11 mouse cellular contexts compared by ENCODE assay signal in the genomic region with DNA sequence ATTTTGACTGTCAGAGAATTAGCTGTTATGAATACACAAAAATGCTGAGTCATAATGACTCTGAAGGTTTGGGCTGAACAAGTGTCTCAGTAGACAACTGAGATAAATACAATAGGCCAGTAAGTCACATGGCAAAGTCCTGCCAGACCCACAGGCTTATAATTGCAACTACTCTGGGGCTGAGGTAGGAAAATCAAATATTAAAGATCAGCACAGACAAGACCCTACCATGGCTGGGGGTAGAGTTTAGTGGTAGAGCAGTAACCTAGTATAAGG. TPM values are rescaled to one million over a fixed set of nuclear protein-coding genes. Genes with fewer than 3 reads are reported as not detected.
DNase-seq lines count a peak whose midpoint lies in the region; ATAC-seq and TF ChIP-seq lines count a peak whose summit lies in the region.
"Had no signal": no experiment of that assay in that cellular context is flagged by ENCODE, and none has a peak within 500 bp of the region (broad histone marks: within the 10 kb centered on the region; RNA-seq: fewer than 3 reads in every experiment).

No protein-coding gene starts in this region.

- H3K4me2 ChIP-seq in liver, embryonic 11.5 days: peak overlapping the region; percentile 50
- H3K4me2 ChIP-seq in midbrain, postnatal 0 days (ENCODE audit: low read depth, low read length, poor library complexity, severe bottlenecking): no peak overlapping the region
- H3K4me2 ChIP-seq: hindbrain, embryonic 14.5 days; midbrain, embryonic 12.5 days had no signal

- no peaks in the 10 kb centered on the region for H3K27me3 ChIP-seq in liver, embryonic 11.5 days (replicated peaks; ENCODE audit: control insufficient read depth, insufficient read depth, low read length)
- no peaks in the 10 kb centered on the region for H3K27me3 ChIP-seq in midbrain, postnatal 0 days (ENCODE audit: insufficient read depth, low read length)
- H3K27me3 ChIP-seq: midbrain, embryonic 12.5 days had no signal

- intact Hi-C loops in heart, postnatal 14 days (cut with DNase I): loop anchor here (10.0 kb wide), 1 partner anchor 141 kb away; no protein-coding TSS in a partner anchor

- no peaks in the 10 kb centered on the region; the same call in 1 of the 2 replicates for H3K36me3 ChIP-seq in liver, embryonic 11.5 days (ENCODE audit: control insufficient read depth, insufficient read depth, low read length)
- no peaks in the 10 kb centered on the region for H3K36me3 ChIP-seq in midbrain, postnatal 0 days (ENCODE audit: insufficient read depth, low read length)

- no peak for TF ChIP-seq CTCF in midbrain, postnatal 0 days (IDR thresholded peaks at IDR 0.05)

- ATAC-seq in liver, embryonic 11.5 days (replicated peaks; ENCODE audit: low FRiP score): peak; percentile 78
- no peak for ATAC-seq in midbrain, postnatal 0 days (ENCODE audit: low FRiP score)

- peak; percentile 35 to 48 for DNase-seq in heart, adult 18-20 months
- DNase-seq in heart, postnatal 14 days: no peak
- DNase-seq in A20 (ENCODE audit: low read depth, low spot score): peak; percentile 82
- peak; percentile 87 for DNase-seq in c-Kit-negative CD71-positive TER-119-positive erythroid progenitor cells, embryonic 14.5 days (ENCODE audit: low read depth, low spot score)
- no peak for DNase-seq in liver, embryonic 11.5 days (ENCODE audit: low spot score)
- DNase-seq in cerebellum, adult 18-20 months: no peak
- DNase-seq in urinary bladder, postnatal 25 days (ENCODE audit: low spot score): no peak
- no peak for DNase-seq in midbrain, postnatal 0 days (ENCODE audit: low spot score)
- DNase-seq: layer of hippocampus, postnatal 36 days had no signal

- no peaks in the 10 kb centered on the region for H3K9me3 ChIP-seq in liver, embryonic 11.5 days (ENCODE audit: control insufficient read depth, low read length)
- no peaks in the 10 kb centered on the region for H3K9me3 ChIP-seq in midbrain, postnatal 0 days (ENCODE audit: low read length)
- H3K9me3 ChIP-seq: midbrain, embryonic 12.5 days had no signal

- H3K27ac ChIP-seq in liver, embryonic 11.5 days (ENCODE audit: low read depth, low read length): peak overlapping the region; percentile 91
- no peak overlapping the region for H3K27ac ChIP-seq in midbrain, postnatal 0 days (ENCODE audit: low read depth, low read length)
- H3K27ac ChIP-seq: hindbrain, embryonic 14.5 days; midbrain, embryonic 12.5 days had no signal

- peaks cover 34% of the 10 kb centered on the region for H3K4me1 ChIP-seq in liver, embryonic 11.5 days (replicated peaks; ENCODE audit: control insufficient read depth, insufficient read depth, low read length)
- H3K4me1 ChIP-seq in midbrain, postnatal 0 days (ENCODE audit: insufficient read depth, low read length): no peaks in the 10 kb centered on the region

- no peak overlapping the region for H3K4me3 ChIP-seq in liver, embryonic 11.5 days (ENCODE audit: low read depth, low read length)
- H3K4me3 ChIP-seq in midbrain, postnatal 0 days (ENCODE audit: low read depth, low read length): no peak overlapping the region
- H3K4me3 ChIP-seq: midbrain, embryonic 12.5 days had no signal

- peak overlapping the region; percentile 43; the same call in 1 of the 2 replicates for H3K9ac ChIP-seq in liver, embryonic 11.5 days (ENCODE audit: low read depth, low read length)
- no peak overlapping the region for H3K9ac ChIP-seq in midbrain, postnatal 0 days (replicated peaks; ENCODE audit: low read length, poor library complexity, severe bottlenecking)
- H3K9ac ChIP-seq: hindbrain, embryonic 14.5 days; midbrain, embryonic 12.5 days had no signal

RNA-seq across cellular contexts. Expression of a gene that starts 5.4 kb away (rescaled TPM):
- total RNA-seq in heart, adult 18-20 months (2021): 10 to 100 TPM; 18.8 to 24.0 TPM
- total RNA-seq in heart, postnatal 14 days (2021): 10 to 100 TPM; 20.0 to 20.1 TPM
- 49.3 and 50.9 TPM in 2 replicates for polyA plus RNA-seq in liver, embryonic 11.5 days (2014; fragmentation: Nextera tagmentation; extraction: Ambion mirVana)
- 61.3 and 97.6 TPM in 2 replicates for total RNA-seq in midbrain, postnatal 0 days (2014; rRNA removed)
- polyA plus RNA-seq in midbrain, postnatal 0 days (2015; fragmentation: Nextera tagmentation; extraction: Ambion mirVana): 91.2 and 93.0 TPM in 2 replicates

RNA-seq across cellular contexts. Expression of a gene that starts 29.0 kb away (rescaled TPM):
- 10 to 100 TPM; 18.4 to 21.7 TPM for total RNA-seq in heart, adult 18-20 months (2021)
- total RNA-seq in heart, postnatal 14 days (2021): 10 to 100 TPM; 24.8 to 26.5 TPM
- 42.2 and 45.2 TPM in 2 replicates for polyA plus RNA-seq in liver, embryonic 11.5 days (2014; fragmentation: Nextera tagmentation; extraction: Ambion mirVana)
- total RNA-seq in midbrain, postnatal 0 days (2014; rRNA removed): 25.6 and 30.2 TPM in 2 replicates
- polyA plus RNA-seq in midbrain, postnatal 0 days (2015; fragmentation: Nextera tagmentation; extraction: Ambion mirVana): 58.0 and 61.7 TPM in 2 replicates

RNA-seq across cellular contexts. Expression of a gene that starts 29.3 kb away (rescaled TPM):
- 10 to 100 TPM; 21.5 to 26.9 TPM for total RNA-seq in heart, adult 18-20 months (2021)
- 10 to 100 TPM; 20.3 to 23.6 TPM for total RNA-seq in heart, postnatal 14 days (2021)
- 27.4 and 29.8 TPM in 2 replicates for polyA plus RNA-seq in liver, embryonic 11.5 days (2014; fragmentation: Nextera tagmentation; extraction: Ambion mirVana)
- total RNA-seq in midbrain, postnatal 0 days (2014; rRNA removed): 88.5 and 96.8 TPM in 2 replicates
- 77.3 and 78.6 TPM in 2 replicates for polyA plus RNA-seq in midbrain, postnatal 0 days (2015; fragmentation: Nextera tagmentation; extraction: Ambion mirVana)

Comparison
In these comparisons a context has a peak if more than half of its experiments do, and no peak if none do; other contexts are left out.
1. DNase-seq: peak in heart, adult 18-20 months (2 of 2), A20 (single experiment) and c-Kit-negative CD71-positive TER-119-positive erythroid progenitor cells, embryonic 14.5 days (single experiment); none in heart, postnatal 14 days (0 of 2), liver, embryonic 11.5 days (single experiment), cerebellum, adult 18-20 months (0 of 2), urinary bladder, postnatal 25 days (single experiment) and midbrain, postnatal 0 days (single experiment).